Mouse (Mus musculus) ES-CJ7 (cell line): ENCODE results near the gene Tcf15.

Experiments used
- DNase-seq: peaks from one replicate; pipeline ENCODE4 v3.0.0; 2011; ENCODE audit warnings: low read depth, low spot score

Tcf15 gene

GRCm38 (mm10) chr2:152174861-152175260, 31.5 kb downstream of the Tcf15 start:
- peak; percentile 65 for DNase-seq

GRCm38 (mm10) chr2:152176659-152177058, 33.3 kb downstream of the Tcf15 start:
- DNase-seq, result no peak

- peak; percentile 99 for DNase-seq
Measured at GRCm38 (mm10) chr2:152177162-152177805, 33.9 kb downstream of the Tcf15 start.

- DNase-seq, result no peak
Measured at GRCm38 (mm10) chr2:152177806-152178170, 34.4 kb downstream of the Tcf15 start.

GRCm38 (mm10) chr2:152178345-152178744, 35.0 kb downstream of the Tcf15 start:
- peak; percentile 75 for DNase-seq

GRCm38 (mm10) chr2:152179301-152179700, 35.9 kb downstream of the Tcf15 start:
- DNase-seq, result peak; percentile 80

- peak; percentile 87 for DNase-seq
Measured at GRCm38 (mm10) chr2:152180323-152180722, 37.0 kb downstream of the Tcf15 start.

GRCm38 (mm10) chr2:152187132-152187531, 43.8 kb downstream of the Tcf15 start:
- DNase-seq, result no peak

GRCm38 (mm10) chr2:152189213-152189612, 45.9 kb downstream of the Tcf15 start:
- peak; percentile 56 for DNase-seq

GRCm38 (mm10) chr2:152189640-152190039, 46.3 kb downstream of the Tcf15 start:
- peak; percentile 71 for DNase-seq

GRCm38 (mm10) chr2:152190161-152190560, 46.8 kb downstream of the Tcf15 start:
- DNase-seq, result no peak

- DNase-seq, result peak; percentile 71
Measured at GRCm38 (mm10) chr2:152192591-152193345, 49.4 kb downstream of the Tcf15 start.

GRCm38 (mm10) chr2:152193346-152193710, 50.0 kb downstream of the Tcf15 start:
- DNase-seq, result peak; percentile 57

GRCm38 (mm10) chr2:152194586-152194985, 51.2 kb downstream of the Tcf15 start:
- DNase-seq, result no peak

- DNase-seq, result no peak
Measured at GRCm38 (mm10) chr2:152196896-152197295, 53.5 kb downstream of the Tcf15 start.

- peak; percentile 90 for DNase-seq
Measured at GRCm38 (mm10) chr2:152197301-152197712, 53.9 kb downstream of the Tcf15 start.
